In genomic region chr4:31963354-31964193, GRCm38 (mm10) we compare ENCODE assay signal across 8 mouse cellular contexts. TPM values are rescaled to one million over a fixed set of nuclear protein-coding genes. Genes with fewer than 3 reads are reported as not detected.
DNase-seq lines count a peak whose midpoint lies in the region; ATAC-seq lines count a peak whose summit lies in the region.

Map3k7 (plus strand) TSS chr4:31964097.

- H3K4me1 ChIP-seq in lung, embryonic 16.5 days (replicated peaks; ENCODE audit: control insufficient read depth, insufficient read depth, low read length) = peaks cover 17% of the 10 kb centered on the region

- DNase-seq in MEL-GATA-1-ER (ENCODE audit: extremely low read depth, low read depth) = peak; percentile 69
- peak; percentile 91 for DNase-seq in cerebellum, adult 8-10 months
- peak; percentile 94 for DNase-seq in forelimb bud, embryonic 11.5 days (ENCODE audit: low read depth, low spot score)
- peak; percentile 74 for DNase-seq in layer of hippocampus, adult 9-10 months (ENCODE audit: low spot score)
- DNase-seq in ovary, postnatal 10 days (ENCODE audit: low spot score) = peak; percentile 92
- DNase-seq in thymus, postnatal 10 days (ENCODE audit: low spot score in 2 of 2) = peak; percentile 86 to 89

- no peaks in the 10 kb centered on the region for H3K36me3 ChIP-seq in lung, embryonic 16.5 days (ENCODE audit: control insufficient read depth, insufficient read depth, low read length)

- peak within 1 kb of the TSS; percentile 71 for H3K4me2 ChIP-seq in lung, embryonic 16.5 days (ENCODE audit: low read depth, low read length)

- under 1% methylated on average over 88 of the region's 88 CpGs for WGBS in lung, embryonic 16.5 days

- peak within 1 kb of the TSS; percentile 75 for H3K4me3 ChIP-seq in lung, embryonic 16.5 days (ENCODE audit: low read length)

- no peaks in the 10 kb centered on the region for H3K27me3 ChIP-seq in lung, embryonic 16.5 days (ENCODE audit: control insufficient read depth, insufficient read depth, low read depth, low read length)

- ATAC-seq in hematopoietic stem cell, adult 5-6 weeks (replicated peaks in 1 of 2; ENCODE audit: insufficient read depth in 1 of 2, low FRiP score in 2 of 2, low TSS enrichment in 1 of 2, low read depth in 1 of 2, poor library complexity in 2 of 2, severe bottlenecking in 2 of 2) = peak; percentile 93 to 96
- ATAC-seq in lung, embryonic 16.5 days (ENCODE audit: low read depth) = peak; percentile 97

- peak within 1 kb of the TSS; percentile 99 for H3K27ac ChIP-seq in lung, embryonic 16.5 days (ENCODE audit: low read length)

- H3K9ac ChIP-seq in lung, embryonic 16.5 days (ENCODE audit: low read length) = peak within 1 kb of the TSS; percentile 87

- H3K9me3 ChIP-seq in lung, embryonic 16.5 days (ENCODE audit: control insufficient read depth, low read length) = no peaks in the 10 kb centered on the region

RNA-seq across cellular contexts. Expression of gene Map3k7, which starts in this region (rescaled TPM):
- 31.2 and 37.8 TPM in 2 replicates for total RNA-seq in hematopoietic stem cell, adult 5-6 weeks (2017)
- polyA plus RNA-seq in lung, embryonic 16.5 days (2015; fragmentation: Nextera tagmentation; extraction: Ambion mirVana) = 16.9 and 25.9 TPM in 2 replicates

Comparison
In these comparisons a context has a peak if more than half of its experiments do, and no peak if none do; other contexts are left out.
1. Peak in every context shown above with its lines: DNase-seq, ATAC-seq, H3K4me3 ChIP-seq and H3K27ac ChIP-seq.